Mouse (Mus musculus): Measurements from ENCODE around the gene Cyp1a1. TPM values are rescaled to one million over a fixed set of nuclear protein-coding genes. Genes with fewer than 3 reads are reported as not detected.
A peak's percentile ranks its signal among the peaks of the same experiment; 100 is the strongest.

Gene Cyp1a1
- total RNA-seq, 2 experiments from 2014 or later, result 0.12 TPM; not detected in 1

GRCm38 (mm10) chr9:57647286-57648108 lies 40.2 kb upstream of the Cyp1a1 start:
- no peak overlapping the region for H3K4me3 ChIP-seq
- H3K27ac ChIP-seq, result peak overlapping the region; percentile 51; the same call in 1 of the 2 replicates
- TF ChIP-seq CTCF (conservative IDR thresholded peaks at IDR 0.05), result no peak
- no peak for DNase-seq (ENCODE audit: low spot score in 2 of 2)

- Histone ChIP-seq H3K4me3 (no peak overlapping the region), H3K27ac (peak overlapping the region; percentile 59; the same call in 1 of the 2 replicates)
- no peak for TF ChIP-seq CTCF (conservative IDR thresholded peaks at IDR 0.05)
- DNase-seq (ENCODE audit: low spot score in 2 of 2), result no peak
Observed at GRCm38 (mm10) chr9:57650130-57650785, 37.5 kb upstream of the Cyp1a1 start.

GRCm38 (mm10) chr9:57650786-57651311 lies 36.9 kb upstream of the Cyp1a1 start:
- Histone ChIP-seq H3K4me3 (no peak overlapping the region), H3K27ac (peak overlapping the region; percentile 59; the same call in 1 of the 2 replicates)
- TF ChIP-seq CTCF (conservative IDR thresholded peaks at IDR 0.05), result no peak
- no peak for DNase-seq (ENCODE audit: low spot score in 2 of 2)

- Histone ChIP-seq H3K27ac (no peak overlapping the region), H3K4me3 (no peak overlapping the region)
- DNase-seq (ENCODE audit: low spot score in 2 of 2), result no peak
- TF ChIP-seq CTCF (conservative IDR thresholded peaks at IDR 0.05), result no peak
Observed at GRCm38 (mm10) chr9:57652351-57652750, 35.4 kb upstream of the Cyp1a1 start.

GRCm38 (mm10) chr9:57652855-57653254 lies 34.9 kb upstream of the Cyp1a1 start:
- Histone ChIP-seq H3K27ac (no peak overlapping the region), H3K4me3 (no peak overlapping the region)
- no peak for TF ChIP-seq CTCF (conservative IDR thresholded peaks at IDR 0.05)
- DNase-seq (ENCODE audit: low spot score in 2 of 2), result no peak

- no peak within 1 kb of the TSS for H3K27ac ChIP-seq
- no peak for DNase-seq (ENCODE audit: low spot score in 2 of 2)
- TF ChIP-seq CTCF (conservative IDR thresholded peaks at IDR 0.05), result no peak
- H3K4me3 ChIP-seq, result no peak within 1 kb of the TSS
Observed at GRCm38 (mm10) chr9:57653283-57653682, 34.4 kb upstream of the Cyp1a1 start, which contains the start of gene Csk. Gene Csk, minus strand, starts transcription at chr9:57653631.

GRCm38 (mm10) chr9:57654966-57655365 lies 32.8 kb upstream of the Cyp1a1 start:
- no peak for DNase-seq (ENCODE audit: low spot score in 2 of 2)
- TF ChIP-seq CTCF (conservative IDR thresholded peaks at IDR 0.05), result no peak
- H3K27ac ChIP-seq, result no peak overlapping the region
- no peak overlapping the region for H3K4me3 ChIP-seq

- peak; percentile 97 for TF ChIP-seq CTCF (conservative IDR thresholded peaks at IDR 0.05)
- Histone ChIP-seq H3K27ac (peak overlapping the region; percentile 46), H3K4me3 (no peak overlapping the region)
- DNase-seq (ENCODE audit: low spot score in 2 of 2), result peak; percentile 92 to 98
Observed at GRCm38 (mm10) chr9:57655749-57656148, 32.0 kb upstream of the Cyp1a1 start.

- Histone ChIP-seq H3K4me3 (no peak overlapping the region), H3K27ac (peak overlapping the region; percentile 46)
- DNase-seq (ENCODE audit: low spot score in 2 of 2), result peak in 1 of 2 experiments; percentile 75
- TF ChIP-seq CTCF (conservative IDR thresholded peaks at IDR 0.05), result no peak
Observed at GRCm38 (mm10) chr9:57656631-57657350, 30.9 kb upstream of the Cyp1a1 start.

GRCm38 (mm10) chr9:57657843-57658242 lies 29.9 kb upstream of the Cyp1a1 start:
- Histone ChIP-seq H3K4me3 (no peak overlapping the region), H3K27ac (no peak overlapping the region)
- TF ChIP-seq CTCF (conservative IDR thresholded peaks at IDR 0.05), result peak; percentile 28; the same call in 1 of the 2 replicates
- no peak for DNase-seq (ENCODE audit: low spot score in 2 of 2)

- TF ChIP-seq CTCF (conservative IDR thresholded peaks at IDR 0.05), result peak; percentile 43
- DNase-seq (ENCODE audit: low spot score in 2 of 2), result no peak
- H3K4me3 ChIP-seq, result no peak overlapping the region
Observed at GRCm38 (mm10) chr9:57658970-57659369, 28.8 kb upstream of the Cyp1a1 start.

GRCm38 (mm10) chr9:57659774-57660173 lies 28.0 kb upstream of the Cyp1a1 start:
- no peak overlapping the region for H3K27ac ChIP-seq
- no peak overlapping the region for H3K4me3 ChIP-seq
- DNase-seq (ENCODE audit: low spot score in 2 of 2), result peak; percentile 83 to 84
- peak; percentile 92 for TF ChIP-seq CTCF (conservative IDR thresholded peaks at IDR 0.05)

More at GRCm38 (mm10) chr9:57658970-57659369, 28.8 kb upstream of the Cyp1a1 start:
- no peak overlapping the region for H3K27ac ChIP-seq

All from layer of hippocampus, adult 2 months (tissue).